Comparison of ENCODE assay signal across 19 mouse cellular contexts in the genomic region with DNA sequence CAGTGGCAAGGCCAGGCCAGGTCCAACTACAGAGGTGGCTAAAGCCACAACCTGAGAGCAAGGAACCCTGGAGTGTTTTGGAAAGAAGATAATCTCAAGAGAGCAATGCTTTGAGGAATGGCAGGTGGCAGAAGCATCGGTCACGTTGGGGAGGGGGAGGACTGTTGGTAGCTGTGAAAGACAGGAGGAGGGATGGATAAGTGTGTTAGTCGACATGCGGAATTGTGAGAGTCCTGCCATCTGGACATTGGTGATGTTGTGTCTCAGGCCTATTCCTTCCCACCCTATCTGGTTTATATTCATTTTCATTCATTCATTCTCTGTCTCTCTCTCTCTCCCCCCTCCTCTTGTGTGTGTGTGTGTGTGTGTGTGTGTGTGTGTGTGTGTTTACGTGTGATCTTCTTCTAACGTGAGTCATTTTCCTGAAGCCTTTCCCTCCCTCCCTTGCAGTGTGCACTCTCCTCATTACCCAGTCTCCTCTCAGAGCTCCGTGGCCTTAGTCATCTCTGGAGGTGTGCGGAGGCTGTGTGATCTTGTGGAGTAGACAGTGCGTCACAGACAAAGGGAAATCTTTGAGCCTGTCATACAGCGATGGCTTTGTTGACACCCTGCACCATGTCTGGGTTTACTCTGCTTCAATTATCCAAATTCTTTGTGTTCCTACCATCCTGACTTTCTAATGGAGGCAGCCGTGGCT. TPM values are rescaled to one million over a fixed set of nuclear protein-coding genes. Genes with fewer than 3 reads are reported as not detected.
DNase-seq lines count a peak whose midpoint lies in the region; ATAC-seq and TF ChIP-seq lines count a peak whose summit lies in the region.
"Had no signal": no experiment of that assay in that cellular context is flagged by ENCODE, and none has a peak within 500 bp of the region (broad histone marks: within the 10 kb centered on the region; RNA-seq: fewer than 3 reads in every experiment).

No protein-coding gene starts in this region.

- H3K27me3 ChIP-seq in forebrain, embryonic 15.5 days: no peaks in the 10 kb centered on the region
- no peaks in the 10 kb centered on the region for H3K27me3 ChIP-seq in forebrain, embryonic 10.5 days (ENCODE audit: poor library complexity, severe bottlenecking)
- no peaks in the 10 kb centered on the region for H3K27me3 ChIP-seq in midbrain, embryonic 11.5 days (ENCODE audit: control insufficient read depth, insufficient read depth, low read length)
- no peaks in the 10 kb centered on the region for H3K27me3 ChIP-seq in midbrain, embryonic 15.5 days (replicated peaks)
- H3K27me3 ChIP-seq: embryonic facial prominence, embryonic 15.5 days; limb, embryonic 15.5 days; midbrain, embryonic 13.5 days; neural tube, embryonic 15.5 days had no signal

- no peak overlapping the region for H3K4me2 ChIP-seq in forebrain, embryonic 15.5 days (replicated peaks)
- H3K4me2 ChIP-seq in midbrain, embryonic 11.5 days: no peak overlapping the region
- H3K4me2 ChIP-seq in midbrain, embryonic 15.5 days: no peak overlapping the region
- H3K4me2 ChIP-seq: embryonic facial prominence, embryonic 15.5 days; limb, embryonic 15.5 days; midbrain, embryonic 13.5 days; neural tube, embryonic 15.5 days had no signal

- no peak overlapping the region for H3K9ac ChIP-seq in forebrain, embryonic 15.5 days (replicated peaks)
- H3K9ac ChIP-seq in midbrain, embryonic 11.5 days (ENCODE audit: low read length): no peak overlapping the region
- H3K9ac ChIP-seq in midbrain, embryonic 15.5 days: no peak overlapping the region
- H3K9ac ChIP-seq: embryonic facial prominence, embryonic 15.5 days; limb, embryonic 15.5 days; midbrain, embryonic 13.5 days; neural tube, embryonic 15.5 days had no signal

- no peak overlapping the region for H3K4me3 ChIP-seq in forebrain, embryonic 15.5 days
- H3K4me3 ChIP-seq in forebrain, embryonic 10.5 days: no peak overlapping the region
- H3K4me3 ChIP-seq in midbrain, embryonic 11.5 days (ENCODE audit: low read depth, low read length): no peak overlapping the region
- H3K4me3 ChIP-seq in midbrain, embryonic 15.5 days: no peak overlapping the region
- H3K4me3 ChIP-seq: embryonic facial prominence, embryonic 15.5 days; limb, embryonic 15.5 days; midbrain, embryonic 13.5 days; neural tube, embryonic 15.5 days had no signal

- TF ChIP-seq POLR2A in brain, embryonic 14.5 days (IDR thresholded peaks at IDR 0.05; ENCODE audit: borderline replicate concordance, extremely low read depth, insufficient read depth, insufficient read length, poor library complexity, severe bottlenecking): no peak

- peaks cover 25% of the 10 kb centered on the region for H3K36me3 ChIP-seq in forebrain, embryonic 15.5 days
- H3K36me3 ChIP-seq in forebrain, embryonic 10.5 days (replicated peaks): peaks cover 26% of the 10 kb centered on the region
- no peaks in the 10 kb centered on the region for H3K36me3 ChIP-seq in midbrain, embryonic 11.5 days (ENCODE audit: control insufficient read depth, insufficient read depth, low read length)
- H3K36me3 ChIP-seq in midbrain, embryonic 15.5 days (replicated peaks): 0 out of 2 replicates have a peak, but pooled peaks cover 14% of the 10 kb centered on the region

- ATAC-seq in forebrain, embryonic 15.5 days (replicated peaks): peak; percentile 44; the same call in 1 of the 2 replicates
- no peak for ATAC-seq in midbrain, embryonic 11.5 days (ENCODE audit: low FRiP score)
- no peak for ATAC-seq in midbrain, embryonic 15.5 days (replicated peaks)
- ATAC-seq: hindbrain, embryonic 16.5 days; intestine, embryonic 16.5 days; lung, postnatal 0 days; midbrain, embryonic 13.5 days had no signal

- DNase-seq in forebrain, embryonic 10.5 days (ENCODE audit: extremely low spot score, low spot score): no peak
- peak; percentile 12 for DNase-seq in midbrain, embryonic 11.5 days (ENCODE audit: low spot score, missing footprints)
- DNase-seq in brain, embryonic 14.5 days (ENCODE audit: low read depth): peak; percentile 63
- DNase-seq in right cerebral cortex, postnatal 36 days (ENCODE audit: low spot score in 2 of 2): peak; percentile 23 to 49
- DNase-seq in liver: no peak
- DNase-seq: B cell, adult 2 months; cerebellum, postnatal 14 days; kidney, postnatal 36 days; thymus, adult 18-20 months; thymus, postnatal 4 days had no signal

- no peaks in the 10 kb centered on the region for H3K9me3 ChIP-seq in forebrain, embryonic 15.5 days
- no peaks in the 10 kb centered on the region for H3K9me3 ChIP-seq in forebrain, embryonic 10.5 days
- no peaks in the 10 kb centered on the region for H3K9me3 ChIP-seq in midbrain, embryonic 11.5 days (ENCODE audit: control insufficient read depth, low read length)
- no peaks in the 10 kb centered on the region for H3K9me3 ChIP-seq in midbrain, embryonic 15.5 days
- H3K9me3 ChIP-seq: embryonic facial prominence, embryonic 15.5 days; limb, embryonic 15.5 days; midbrain, embryonic 13.5 days; neural tube, embryonic 15.5 days had no signal

- peak overlapping the region; percentile 56; the same call in 1 of the 2 replicates for H3K27ac ChIP-seq in forebrain, embryonic 15.5 days (replicated peaks)
- no peak overlapping the region for H3K27ac ChIP-seq in forebrain, embryonic 10.5 days
- no peak overlapping the region for H3K27ac ChIP-seq in midbrain, embryonic 11.5 days (ENCODE audit: low read depth, low read length)
- no peak overlapping the region for H3K27ac ChIP-seq in midbrain, embryonic 15.5 days
- H3K27ac ChIP-seq: embryonic facial prominence, embryonic 15.5 days; limb, embryonic 15.5 days; midbrain, embryonic 13.5 days; neural tube, embryonic 15.5 days had no signal

- peaks cover 7% of the 10 kb centered on the region; the same call in 1 of the 2 replicates for H3K4me1 ChIP-seq in forebrain, embryonic 15.5 days
- peaks cover 6% of the 10 kb centered on the region for H3K4me1 ChIP-seq in forebrain, embryonic 10.5 days
- H3K4me1 ChIP-seq in midbrain, embryonic 11.5 days (ENCODE audit: control insufficient read depth, insufficient read depth, low read length): peaks cover under 1% of the 10 kb centered on the region; the same call in 1 of the 2 replicates
- no peaks in the 10 kb centered on the region for H3K4me1 ChIP-seq in midbrain, embryonic 15.5 days
- H3K4me1 ChIP-seq: embryonic facial prominence, embryonic 15.5 days; limb, embryonic 15.5 days; neural tube, embryonic 15.5 days had no signal

- TF ChIP-seq CTCF in brain, embryonic 14.5 days (IDR thresholded peaks at IDR 0.05; ENCODE audit: borderline replicate concordance, extremely low read depth, insufficient read depth, insufficient read length): no peak

- 62% methylated on average over 11 of the region's 11 CpGs for WGBS in forebrain, embryonic 15.5 days
- WGBS in forebrain, embryonic 10.5 days: 93% methylated on average over 11 of the region's 11 CpGs
- 87% methylated on average over 11 of the region's 11 CpGs for WGBS in midbrain, embryonic 11.5 days
- WGBS in midbrain, embryonic 15.5 days: 86% methylated on average over 11 of the region's 11 CpGs

RNA-seq across cellular contexts. Expression of gene Vps35l, which starts 43.4 kb away (rescaled TPM):
- 90.7 and 105 TPM in 2 replicates for polyA plus RNA-seq in forebrain, embryonic 15.5 days (2015; fragmentation: Nextera tagmentation; extraction: Ambion mirVana)
- 63.1 and 67.2 TPM in 2 replicates for polyA plus RNA-seq in forebrain, embryonic 10.5 days (2016; fragmentation: Nextera tagmentation; extraction: Ambion mirVana)
- polyA plus RNA-seq in midbrain, embryonic 11.5 days (2014; fragmentation: Nextera tagmentation; extraction: Ambion mirVana): 74.2 and 82.8 TPM in 2 replicates
- 102 and 105 TPM in 2 replicates for polyA plus RNA-seq in midbrain, embryonic 15.5 days (2015; fragmentation: Nextera tagmentation; extraction: Ambion mirVana)
- 80.9 and 91.5 TPM in 2 replicates for polyA plus RNA-seq in brain, embryonic 14.5 days (2012; rRNA removed)

Comparison
In these comparisons a context has a peak if more than half of its experiments do, and no peak if none do; other contexts are left out.
1. DNase-seq: peak in midbrain, embryonic 11.5 days (single experiment), brain, embryonic 14.5 days (single experiment) and right cerebral cortex, postnatal 36 days (2 of 2); none in forebrain, embryonic 10.5 days (single experiment) and liver (single experiment).